Mouse (Mus musculus): ENCODE measurements at regions not wholly inside any gene's neighbourhood (a gene's known extent, or its start where the extent isn't known, plus 50 kb on each side); places are given as distances from the start of the nearest gene placed in this dataset.

- TF ChIP-seq EP300 (IDR thresholded peaks at IDR 0.05; ENCODE audit: low read depth), result no peak
- no peak for TF ChIP-seq CTCF (IDR thresholded peaks at IDR 0.05; ENCODE audit: low read depth)
- H3K4me2 ChIP-seq (ENCODE audit: low read depth), result no peak overlapping the region
- ATAC-seq (ENCODE audit: insufficient read depth) (no peak), DNase-seq (ENCODE audit: low read depth in 3 of 3, low spot score in 3 of 3) (no peak)
- H3K4me1 ChIP-seq (replicated peaks; ENCODE audit: control insufficient read depth in 2 of 2, insufficient read depth in 2 of 2, low read length in 1 of 2), result no peaks in the 10 kb centered on the region
- H3K36me3 ChIP-seq (replicated peaks; ENCODE audit: control insufficient read depth, insufficient read depth, low read depth), result no peaks in the 10 kb centered on the region
- no peaks in the 10 kb centered on the region for H3K9me3 ChIP-seq (ENCODE audit: control insufficient read depth, low read length)
- no peak overlapping the region for H3K27ac ChIP-seq
- WGBS (ENCODE audit: insufficient replicate concordance), result 61% methylated on average over 6 of the region's 6 CpGs
- no peak overlapping the region for H3K4me3 ChIP-seq (ENCODE audit: insufficient read depth in 1 of 2, low read depth in 2 of 2, low read length in 2 of 2)
- H3K9ac ChIP-seq (replicated peaks), result no peak overlapping the region
- no peaks in the 10 kb centered on the region for H3K27me3 ChIP-seq (ENCODE audit: control insufficient read depth, insufficient read depth, low read length)
These were observed 153.1 kb upstream of the Rpl34 start for GRCm38 (mm10) chr3:130883319-130883718.

DNA sequence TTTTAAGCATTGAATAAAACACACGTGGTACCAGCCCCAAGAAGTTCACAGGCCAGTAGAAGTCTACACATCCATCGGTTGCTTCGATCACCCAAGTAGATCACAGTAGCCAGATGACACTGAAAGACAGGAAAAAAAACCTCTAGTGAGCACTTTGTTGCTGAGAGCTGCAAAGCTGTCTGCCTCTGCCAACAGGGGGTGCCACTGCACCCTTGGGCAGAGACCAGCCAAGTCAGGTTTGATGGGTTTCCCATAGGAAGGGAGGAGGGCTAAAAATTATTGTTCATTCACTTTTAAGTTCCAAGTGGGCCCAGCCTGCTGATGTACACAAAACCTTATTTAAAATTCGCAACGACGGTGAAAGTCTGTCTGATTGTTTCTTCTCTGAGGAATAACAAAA lies 150.3 kb upstream of the Rpl34 start:
- ATAC-seq (ENCODE audit: insufficient read depth), result no peak

DNA sequence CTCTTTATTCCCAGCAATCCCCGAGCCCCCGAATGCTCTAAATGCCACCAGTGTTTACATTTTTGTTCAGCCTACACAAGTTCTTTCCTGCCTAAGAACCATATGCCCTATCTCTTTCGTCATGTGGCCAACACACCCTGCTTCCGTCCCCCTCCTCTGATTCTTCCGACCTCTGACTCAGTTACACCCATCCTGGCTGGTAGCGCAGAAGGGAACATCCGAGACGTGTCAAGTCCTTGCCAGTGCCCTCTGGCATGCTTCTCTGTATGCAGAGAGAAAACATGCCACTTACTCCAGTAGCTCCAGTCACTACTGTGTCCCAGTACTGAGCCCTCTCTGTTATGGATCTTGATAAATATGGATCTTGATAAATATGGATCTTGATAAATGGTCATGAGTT lies 149.3 kb upstream of the Rpl34 start:
- H3K4me3 ChIP-seq (ENCODE audit: insufficient read depth in 1 of 2, low read depth in 2 of 2, low read length in 2 of 2), result no peak overlapping the region
- DNase-seq (ENCODE audit: low read depth in 3 of 3, low spot score in 3 of 3), result no peak
- no peak overlapping the region for H3K9ac ChIP-seq (replicated peaks)
- no peak overlapping the region for H3K4me2 ChIP-seq (ENCODE audit: low read depth)
- ATAC-seq (ENCODE audit: insufficient read depth), result no peak
- H3K9me3 ChIP-seq (ENCODE audit: control insufficient read depth, low read length), result no peaks in the 10 kb centered on the region
- H3K27ac ChIP-seq, result no peak overlapping the region
- TF ChIP-seq CTCF (IDR thresholded peaks at IDR 0.05; ENCODE audit: low read depth) (no peak), EP300 (IDR thresholded peaks at IDR 0.05; ENCODE audit: low read depth) (no peak)
- H3K4me1 ChIP-seq (replicated peaks; ENCODE audit: control insufficient read depth in 2 of 2, insufficient read depth in 2 of 2, low read length in 1 of 2), result no peaks in the 10 kb centered on the region
- H3K27me3 ChIP-seq (ENCODE audit: control insufficient read depth, insufficient read depth, low read length), result no peaks in the 10 kb centered on the region
- no peaks in the 10 kb centered on the region for H3K36me3 ChIP-seq (replicated peaks; ENCODE audit: control insufficient read depth, insufficient read depth, low read depth)
- 30% methylated on average over 8 of the region's 8 CpGs for WGBS (ENCODE audit: insufficient replicate concordance)

More for the DNA sequence above, 150.3 kb upstream of the Rpl34 start:
- Histone ChIP-seq H3K9me3 (ENCODE audit: control insufficient read depth, low read length) (no peaks in the 10 kb centered on the region), H3K4me1 (replicated peaks; ENCODE audit: control insufficient read depth in 2 of 2, insufficient read depth in 2 of 2, low read length in 1 of 2) (no peaks in the 10 kb centered on the region), H3K27me3 (ENCODE audit: control insufficient read depth, insufficient read depth, low read length) (no peaks in the 10 kb centered on the region), H3K4me3 (ENCODE audit: insufficient read depth in 1 of 2, low read depth in 2 of 2, low read length in 2 of 2) (no peak overlapping the region), H3K27ac (no peak overlapping the region), H3K4me2 (ENCODE audit: low read depth) (no peak overlapping the region), H3K9ac (replicated peaks) (no peak overlapping the region), H3K36me3 (replicated peaks; ENCODE audit: control insufficient read depth, insufficient read depth, low read depth) (no peaks in the 10 kb centered on the region)
- TF ChIP-seq EP300 (IDR thresholded peaks at IDR 0.05; ENCODE audit: low read depth) (no peak), CTCF (IDR thresholded peaks at IDR 0.05; ENCODE audit: low read depth) (no peak)
- WGBS (ENCODE audit: insufficient replicate concordance), result 70% methylated on average over 6 of the region's 6 CpGs
- no peak for DNase-seq (ENCODE audit: low read depth in 3 of 3, low spot score in 3 of 3)

- H3K36me3 ChIP-seq (replicated peaks; ENCODE audit: control insufficient read depth, insufficient read depth, low read depth), result no peaks in the 10 kb centered on the region
- no peak overlapping the region for H3K27ac ChIP-seq
- no peak overlapping the region for H3K9ac ChIP-seq (replicated peaks)
- no peaks in the 10 kb centered on the region for H3K4me1 ChIP-seq (replicated peaks; ENCODE audit: control insufficient read depth in 2 of 2, insufficient read depth in 2 of 2, low read length in 1 of 2)
- no peaks in the 10 kb centered on the region for H3K9me3 ChIP-seq (ENCODE audit: control insufficient read depth, low read length)
- no peak overlapping the region for H3K4me3 ChIP-seq (ENCODE audit: insufficient read depth in 1 of 2, low read depth in 2 of 2, low read length in 2 of 2)
- TF ChIP-seq EP300 (IDR thresholded peaks at IDR 0.05; ENCODE audit: low read depth) (no peak), CTCF (IDR thresholded peaks at IDR 0.05; ENCODE audit: low read depth) (no peak)
- no peak for DNase-seq (ENCODE audit: low read depth in 3 of 3, low spot score in 3 of 3)
- H3K27me3 ChIP-seq (ENCODE audit: control insufficient read depth, insufficient read depth, low read length), result no peaks in the 10 kb centered on the region
- no peak overlapping the region for H3K4me2 ChIP-seq (ENCODE audit: low read depth)
- ATAC-seq (ENCODE audit: insufficient read depth), result no peak
- WGBS (ENCODE audit: insufficient replicate concordance), result 47% methylated on average over 7 of the region's 7 CpGs
These were observed 148.6 kb upstream of the Rpl34 start for GRCm38 (mm10) chr3:130878834-130879233.

- DNase-seq (ENCODE audit: low read depth in 3 of 3, low spot score in 3 of 3) (no peak), ATAC-seq (ENCODE audit: insufficient read depth) (no peak)
- H3K9me3 ChIP-seq (ENCODE audit: control insufficient read depth, low read length), result no peaks in the 10 kb centered on the region
- 65% methylated on average over 5 of the region's 5 CpGs for WGBS (ENCODE audit: insufficient replicate concordance)
- H3K36me3 ChIP-seq (replicated peaks; ENCODE audit: control insufficient read depth, insufficient read depth, low read depth), result no peaks in the 10 kb centered on the region
- no peak overlapping the region for H3K9ac ChIP-seq (replicated peaks)
- no peak overlapping the region for H3K4me2 ChIP-seq (ENCODE audit: low read depth)
- TF ChIP-seq EP300 (IDR thresholded peaks at IDR 0.05; ENCODE audit: low read depth) (no peak), CTCF (IDR thresholded peaks at IDR 0.05; ENCODE audit: low read depth) (no peak)
- no peak overlapping the region for H3K4me3 ChIP-seq (ENCODE audit: insufficient read depth in 1 of 2, low read depth in 2 of 2, low read length in 2 of 2)
- no peaks in the 10 kb centered on the region for H3K4me1 ChIP-seq (replicated peaks; ENCODE audit: control insufficient read depth in 2 of 2, insufficient read depth in 2 of 2, low read length in 1 of 2)
- no peaks in the 10 kb centered on the region for H3K27me3 ChIP-seq (ENCODE audit: control insufficient read depth, insufficient read depth, low read length)
- H3K27ac ChIP-seq, result no peak overlapping the region
These were observed 147.8 kb upstream of the Rpl34 start for GRCm38 (mm10) chr3:130877981-130878380.

Data from liver, embryonic 14.5 days (tissue).